Mouse (Mus musculus) layer of hippocampus, postnatal 36 days (tissue): ENCODE measurements at regions not wholly inside any gene's neighbourhood (a gene's known extent, or its start where the extent isn't known, plus 50 kb on each side); places are given as distances from the start of the nearest gene placed in this dataset.

Experiments
- DNase-seq, 2 experiments: peaks; one replicate each; pipeline ENCODE4 v3.0.0; 2022

GRCm38 (mm10) chr11:8224366-8224765 is 440.0 kb downstream of the Tns3 start:
- no peak for DNase-seq

- no peak for DNase-seq
Measured at GRCm38 (mm10) chr11:8220618-8221017, 443.7 kb downstream of the Tns3 start.

GRCm38 (mm10) chr11:8219911-8220310 is 444.4 kb downstream of the Tns3 start:
- no peak for DNase-seq

GRCm38 (mm10) chr11:8215634-8216033 is 448.7 kb downstream of the Tns3 start:
- no peak for DNase-seq

- no peak for DNase-seq
Measured at GRCm38 (mm10) chr11:8214305-8214903, 449.9 kb downstream of the Tns3 start.

- DNase-seq, result no peak
Measured at GRCm38 (mm10) chr11:8213130-8213529, 451.2 kb downstream of the Tns3 start.

- DNase-seq, result no peak
Measured at GRCm38 (mm10) chr11:8212714-8213113, 451.6 kb downstream of the Tns3 start.

GRCm38 (mm10) chr11:8209041-8209440 is 455.3 kb downstream of the Tns3 start:
- DNase-seq, result no peak

- no peak for DNase-seq
Measured at GRCm38 (mm10) chr11:8199293-8199692, 465.0 kb downstream of the Tns3 start.
